Mouse (Mus musculus) CH12.LX (cell line): Measurements from ENCODE around the gene Cyp2d40. TPM values are rescaled to one million over a fixed set of nuclear protein-coding genes. Genes with fewer than 3 reads are reported as not detected.

Source experiments
- DNase-seq: peaks from one replicate; pipeline ENCODE4 v3.0.0-alpha.2; 2013; ENCODE audit errors: extremely low read depth
- H3K27ac ChIP-seq: 2 replicates; pipeline ENCODE4 v1.5.1; 2012; ENCODE audit warnings: low read depth, mild to moderate bottlenecking, control low read depth, moderate library complexity; ENCODE audit not compliant: insufficient read depth
- H3K27me3 ChIP-seq: replicated peaks from 2 replicates; pipeline ENCODE3; 2012; ENCODE audit warnings: inconsistent platforms
- H3K36me3 ChIP-seq, 2 experiments: replicated peaks in 1 of 2; 2 replicates each; pipeline versions ENCODE3 to v1.6.1; 2012; ENCODE audit warnings: inconsistent platforms in 1 of 2, low read length in 1 of 2, mild to moderate bottlenecking in 1 of 2, mixed read lengths in 1 of 2, moderate library complexity in 1 of 2; ENCODE audit not compliant: control insufficient read depth in 1 of 2, insufficient read depth in 1 of 2
- H3K4me1 ChIP-seq, 2 experiments: 2 replicates each; pipeline ENCODE4 v1.6.1; 2012; ENCODE audit warnings: inconsistent platforms in 1 of 2, moderate library complexity in 1 of 2; ENCODE audit not compliant: insufficient read depth in 2 of 2, control insufficient read depth in 1 of 2
- H3K4me2 ChIP-seq: 2 replicates; pipeline ENCODE4 v1.6.1; 2012; ENCODE audit warnings: low read depth, mild to moderate bottlenecking, control low read depth; ENCODE audit not compliant: poor library complexity, insufficient read depth, severe bottlenecking
- H3K4me3 ChIP-seq, 3 experiments: fragments of 150-350 bp in 1 of 3; sonication (generic) in 1 of 3; replicated peaks in 1 of 3; 2 replicates each; pipeline versions ENCODE3 to v1.5.1; 2011 to 2012; ENCODE audit warnings: low read depth in 2 of 3, low read length in 2 of 3, mild to moderate bottlenecking in 2 of 3, moderate library complexity in 2 of 3, control low read depth in 1 of 3, improper control_type of control experiment in 1 of 3, inconsistent platforms in 1 of 3, mixed read lengths in 1 of 3; ENCODE audit not compliant: poor library complexity in 1 of 3
- H3K79me2 ChIP-seq: replicated peaks from 2 replicates; pipeline ENCODE4 v1.6.1; 2012; ENCODE audit warnings: mild to moderate bottlenecking, moderate library complexity; ENCODE audit not compliant: control insufficient read depth, poor library complexity, insufficient read depth, severe bottlenecking; ENCODE audit errors: extremely low read depth
- H3K9ac ChIP-seq: 2 replicates; pipeline ENCODE4 v1.6.1; 2012; ENCODE audit warnings: low read depth, mild to moderate bottlenecking, control low read depth, moderate library complexity; ENCODE audit not compliant: insufficient read depth
- H3K9me3 ChIP-seq: replicated peaks from 2 replicates; pipeline ENCODE3; 2012; ENCODE audit warnings: low read length, inconsistent platforms, mixed read lengths
- CHD1 ChIP-seq: IDR thresholded peaks from 2 replicates; pipeline ENCODE4 v1.6.1; 2012; ENCODE audit warnings: low read depth, low read length, improper control_type of control experiment, inconsistent platforms
- CHD2 ChIP-seq: IDR thresholded peaks from 2 replicates; pipeline ENCODE4 v1.6.1; 2011; ENCODE audit warnings: low read length, improper control_type of control experiment
- ELF1 ChIP-seq: IDR thresholded peaks from 2 replicates; pipeline ENCODE4 v1.6.1; 2014; ENCODE audit warnings: low read depth, mild to moderate bottlenecking, inconsistent platforms, low read length, improper control_type of control experiment
- EP300 ChIP-seq: IDR thresholded peaks from 2 replicates; pipeline ENCODE4 v1.6.1; 2011; ENCODE audit warnings: low read length, improper control_type of control experiment
- ETS1 ChIP-seq: conservative IDR thresholded peaks from 2 replicates; pipeline ENCODE4 v1.6.1; 2012; ENCODE audit warnings: low read depth, mild to moderate bottlenecking, inconsistent platforms, low read length, improper control_type of control experiment, moderate library complexity
- GABPA ChIP-seq: IDR thresholded peaks from 2 replicates; pipeline ENCODE4 v1.6.1; 2012; ENCODE audit warnings: low read depth, low read length, improper control_type of control experiment, inconsistent platforms; ENCODE audit not compliant: insufficient replicate concordance
- HCFC1 ChIP-seq: IDR thresholded peaks from 2 replicates; pipeline ENCODE4 v1.6.1; 2012; ENCODE audit warnings: low read depth, mild to moderate bottlenecking, inconsistent platforms, low read length, improper control_type of control experiment
- IRF4 ChIP-seq: IDR thresholded peaks from 2 replicates; pipeline ENCODE4 v1.6.1; 2014; ENCODE audit warnings: low read depth, mild to moderate bottlenecking, inconsistent platforms, low read length, improper control_type of control experiment
- JUN ChIP-seq: IDR thresholded peaks from 2 replicates; pipeline ENCODE4 v1.6.1; 2011; ENCODE audit warnings: low read depth, mild to moderate bottlenecking, low read length, improper control_type of control experiment, moderate library complexity; ENCODE audit not compliant: insufficient read depth
- JUND ChIP-seq: conservative IDR thresholded peaks from 2 replicates; pipeline ENCODE4 v1.6.1; 2011; ENCODE audit warnings: low read depth, low read length, improper control_type of control experiment
- MAZ ChIP-seq: IDR thresholded peaks from 2 replicates; pipeline ENCODE4 v1.6.1; 2012; ENCODE audit warnings: low read depth, mild to moderate bottlenecking, inconsistent platforms, low read length, improper control_type of control experiment, moderate library complexity
- MYC ChIP-seq: IDR thresholded peaks from 2 replicates; pipeline ENCODE4 v1.6.1; 2011; ENCODE audit warnings: low read depth, mild to moderate bottlenecking, improper control_type of control experiment, low read length
- NRF1 ChIP-seq: IDR thresholded peaks from 2 replicates; pipeline ENCODE4 v1.6.1; 2014; ENCODE audit warnings: low read depth, mild to moderate bottlenecking, inconsistent platforms, low read length, improper control_type of control experiment, moderate library complexity
- PAX5 ChIP-seq: IDR thresholded peaks from 2 replicates; pipeline ENCODE4 v1.6.1; 2012; ENCODE audit warnings: low read length, inconsistent platforms, mixed read lengths
- POLR2A ChIP-seq: IDR thresholded peaks from 2 replicates; pipeline ENCODE4 v1.6.1; 2011; ENCODE audit warnings: low read depth, mild to moderate bottlenecking, improper control_type of control experiment, low read length
- RAD21 ChIP-seq: IDR thresholded peaks from 2 replicates; pipeline ENCODE4 v1.6.1; 2011; ENCODE audit warnings: low read depth, mild to moderate bottlenecking, low read length, improper control_type of control experiment, moderate library complexity
- RCOR1 ChIP-seq: conservative IDR thresholded peaks from 2 replicates; pipeline ENCODE4 v1.6.1; 2012; ENCODE audit warnings: low read depth, mild to moderate bottlenecking, inconsistent platforms, low read length, improper control_type of control experiment
- SMC3 ChIP-seq: IDR thresholded peaks from 2 replicates; pipeline ENCODE4 v1.6.1; 2011; ENCODE audit warnings: low read depth, low read length, improper control_type of control experiment
- UBTF ChIP-seq: IDR thresholded peaks from 2 replicates; pipeline ENCODE4 v1.6.1; 2012; ENCODE audit warnings: low read depth, mild to moderate bottlenecking, inconsistent platforms, low read length, improper control_type of control experiment, moderate library complexity
- USF2 ChIP-seq: conservative IDR thresholded peaks from 2 replicates; pipeline ENCODE4 v1.6.1; 2011; ENCODE audit warnings: low read depth, low read length, improper control_type of control experiment
- ZC3H11A ChIP-seq: IDR thresholded peaks from 2 replicates; pipeline ENCODE4 v1.6.1; 2012; ENCODE audit warnings: low read depth, mild to moderate bottlenecking, inconsistent platforms, low read length, improper control_type of control experiment
- ZKSCAN1 ChIP-seq: IDR thresholded peaks from 2 replicates; pipeline ENCODE4 v1.6.1; 2012; ENCODE audit warnings: low read depth, inconsistent platforms, low read length, improper control_type of control experiment, borderline replicate concordance
- ZNF384 ChIP-seq: IDR thresholded peaks from 2 replicates; pipeline ENCODE4 v1.6.1; 2012; ENCODE audit warnings: low read depth, low read length, improper control_type of control experiment, inconsistent platforms
- dilution Hi-C: fragments of 300-500 bp; cut with MboI; formaldehyde crosslinking; loops from 2 replicates; pipeline ENCODE4 v1.14.3; 2020; ENCODE audit warnings: low sequenced_read_pairs; ENCODE audit not compliant: extremely low pct_unique_long_range_greater_than_20kb, extremely low pct_ligation_motif_present
- in situ Hi-C: fragments of 300-500 bp; cut with MboI; formaldehyde crosslinking; loops from 3 replicates; pipeline ENCODE4 v1.14.3; 2019; ENCODE audit warnings: low sequenced_read_pairs, low pct_ligation_motif_present, low pct_unique_long_range_greater_than_20kb, mixed read lengths
- polyA plus RNA-seq: library from polyadenylated mRNA; unstranded; fragments of >175 nt; gene quantifications from 2 replicates; pipeline ENCODE4 v1.2.1, GENCODE M21; 2012; ENCODE audit warnings: low read depth; ENCODE audit not compliant: insufficient read length
- total RNA-seq, 2 experiments: library from RNA; depleted of rRNA; stranded (reverse); fragments of 300-350 nt in 1 of 2; fragments of >200 nt in 1 of 2; gene quantifications; 2 replicates each; pipeline ENCODE4 v1.2.3; 2012 to 2014

Cyp2d40 gene
- not detected in 2 replicates for total RNA-seq (2012; rRNA removed)
- not detected in 2 replicates for total RNA-seq (2014; rRNA removed)
- not detected in 2 replicates for polyA plus RNA-seq

- no peak within 1 kb of the TSS for H3K9ac ChIP-seq
- H3K4me2 ChIP-seq = no peak within 1 kb of the TSS
- TF ChIP-seq CHD2 (no peak), PAX5 (no peak), ETS1 (no peak), SMC3 (no peak), POLR2A (no peak), MYC (no peak), JUN (no peak), MAZ (no peak), IRF4 (no peak), ZNF384 (no peak), ELF1 (no peak), USF2 (no peak), JUND (no peak), RAD21 (no peak), RCOR1 (no peak), GABPA (no peak), CHD1 (no peak)
- no peaks in the 10 kb centered on the region for H3K79me2 ChIP-seq
- DNase-seq = no peak
- dilution Hi-C loops (no loop called here), in situ Hi-C loops (loop anchor here (25.0 kb wide), 1 partner anchor 302 kb away; no protein-coding TSS in a partner anchor)
- no peaks in the 10 kb centered on the region for H3K36me3 ChIP-seq
- H3K27me3 ChIP-seq = peaks cover 82% of the 10 kb centered on the region
- H3K27ac ChIP-seq = no peak within 1 kb of the TSS
- no peaks in the 10 kb centered on the region for H3K4me1 ChIP-seq
- H3K9me3 ChIP-seq = no peaks in the 10 kb centered on the region
- no peak within 1 kb of the TSS for H3K4me3 ChIP-seq
Observed at GRCm38 (mm10) chr15:82763631-82764420, at the start of gene Cyp2d40. Cyp2d40 (minus strand) TSS chr15:82764183.

GRCm38 (mm10) chr15:82810556-82810955, 46.6 kb upstream of the Cyp2d40 start:
- Histone ChIP-seq H3K79me2 (no peaks in the 10 kb centered on the region), H3K4me1 (no peaks in the 10 kb centered on the region), H3K36me3 (peaks cover 22 to 69% of the 10 kb centered on the region in 2 experiments), H3K9ac (no peak overlapping the region), H3K9me3 (no peaks in the 10 kb centered on the region), H3K4me2 (no peak overlapping the region), H3K4me3 (no peak overlapping the region), H3K27me3 (no peaks in the 10 kb centered on the region), H3K27ac (no peak overlapping the region)
- TF ChIP-seq ZKSCAN1 = no peak
- TF ChIP-seq SMC3 = no peak
- no peak for TF ChIP-seq POLR2A
- TF ChIP-seq UBTF = no peak
- no peak for TF ChIP-seq HCFC1
- TF ChIP-seq NRF1 = no peak
- no peak for TF ChIP-seq ZC3H11A
- TF ChIP-seq GABPA = no peak
- no peak for TF ChIP-seq ZNF384
- no peak for TF ChIP-seq EP300
- dilution Hi-C loops (no loop called here), in situ Hi-C loops (loop anchor here (10.0 to 25.0 kb wide), 2 partner anchors 104 to 402 kb away; no protein-coding TSS in a partner anchor)
- no peak for DNase-seq
